Mouse (Mus musculus) heart, postnatal 0 days (tissue): ENCODE results near the gene Gm45837. TPM values are rescaled to one million over a fixed set of nuclear protein-coding genes. Genes with fewer than 3 reads are reported as not detected.

Source experiments
- ATAC-seq: fragments of 200-750 bp; cut with Nextera tagmentation; 2 replicates; pipeline ENCODE4 v1.8.0; 2017; ENCODE audit warnings: low read depth, moderate number of reproducible peaks, moderate library complexity; ENCODE audit not compliant: insufficient read depth
- DNase-seq: peaks from one replicate; pipeline ENCODE4 v3.0.0-alpha.2; 2016; ENCODE audit warnings: low spot score
- H3K27ac ChIP-seq: fragments of 300-500 bp; sonication (generic); 2 replicates; pipeline ENCODE4 v1.5.1; 2014; ENCODE audit warnings: low read depth, mild to moderate bottlenecking
- H3K27me3 ChIP-seq: fragments of 300-500 bp; sonication (generic); 2 replicates; pipeline ENCODE4 v1.6.1; 2014; ENCODE audit warnings: low read length, mixed read lengths; ENCODE audit not compliant: control insufficient read depth, insufficient read depth
- H3K36me3 ChIP-seq: fragments of 300-500 bp; sonication (generic); replicated peaks from 2 replicates; pipeline ENCODE4 v1.6.1; 2014; ENCODE audit warnings: low read length, mixed read lengths; ENCODE audit not compliant: control insufficient read depth, insufficient read depth
- H3K4me1 ChIP-seq: fragments of 300-500 bp; sonication (generic); 2 replicates; pipeline ENCODE4 v1.6.1; 2014; ENCODE audit warnings: antibody characterized with exemption; ENCODE audit not compliant: control insufficient read depth, insufficient read depth
- H3K4me2 ChIP-seq: fragments of 300-500 bp; sonication (generic); 2 replicates; pipeline ENCODE4 v1.6.1; 2014; ENCODE audit warnings: low read depth, mild to moderate bottlenecking, low read length, moderate library complexity
- H3K4me3 ChIP-seq: fragments of 300-500 bp; sonication (generic); 2 replicates; pipeline ENCODE4 v1.5.1; 2014; ENCODE audit warnings: low read depth, low read length
- H3K9ac ChIP-seq: fragments of 300-500 bp; sonication (generic); replicated peaks from 2 replicates; pipeline ENCODE4 v1.6.1; 2014; ENCODE audit warnings: low read depth, low read length, mixed read lengths
- H3K9me3 ChIP-seq: fragments of 300-500 bp; sonication (generic); replicated peaks from 2 replicates; pipeline ENCODE4 v1.6.1; 2016; ENCODE audit warnings: low read length; ENCODE audit not compliant: control insufficient read depth
- CTCF ChIP-seq: IDR thresholded peaks from 2 replicates; pipeline ENCODE4 v1.5.1; 2016; ENCODE audit warnings: antibody characterized with exemption, control low read depth, low read depth
- EP300 ChIP-seq: IDR thresholded peaks from 2 replicates; pipeline ENCODE4 v1.6.1; 2016; ENCODE audit warnings: antibody characterized with exemption, low read depth
- WGBS: fragments of 180-500 bp; shearing (Covaris S2); extraction: QIAGEN DNeasy Blood & Tissue Kit; methylation state at CpG from one replicate; pipeline ENCODE4 v1.1.7; 2014; 5-methylcytosine and 5-hydroxymethylcytosine counted together
- polyA plus RNA-seq: library from polyadenylated mRNA; unstranded; fragments of >200 nt; fragmentation: Nextera tagmentation; extraction: Ambion mirVana; gene quantifications from 2 replicates; pipeline ENCODE4 v1.2.1, GENCODE M21; 2015
- total RNA-seq: library from RNA; depleted of rRNA; stranded (reverse); fragments of >200 nt; gene quantifications from 2 replicates; pipeline ENCODE4 v1.2.3, GENCODE M21; 2014; ENCODE audit warnings: low replicate concordance

The Gm45837 gene
- total and polyA plus RNA-seq, 2 experiments from 2014 or later, result 2.4 to 33.8 TPM

- peak; percentile 51 for DNase-seq
- TF ChIP-seq EP300, result no peak
- TF ChIP-seq CTCF, result no peak
- Histone ChIP-seq H3K4me3 (no peak overlapping the region), H3K27ac (no peak overlapping the region), H3K9ac (no peak overlapping the region), H3K4me2 (no peak overlapping the region), H3K27me3 (peaks cover 45% of the 10 kb centered on the region), H3K4me1 (no peaks in the 10 kb centered on the region), H3K9me3 (no peaks in the 10 kb centered on the region), H3K36me3 (no peaks in the 10 kb centered on the region)
- 36% methylated on average over 3 of the region's 3 CpGs for whole genome bisulfite sequencing
- 0 out of 2 replicates have a peak, but pooled peaks have one; percentile 25 for ATAC-seq
These were observed 11.4 kb downstream of the Gm45837 start for GRCm38 (mm10) chr7:101422069-101422468.

GRCm38 (mm10) chr7:101422646-101423045 is 12.0 kb downstream of the Gm45837 start:
- no peaks in the 10 kb centered on the region for H3K36me3 ChIP-seq
- ATAC-seq (no peak), DNase-seq (no peak)
- H3K4me2 ChIP-seq, result no peak overlapping the region
- TF ChIP-seq CTCF (no peak), EP300 (no peak)
- peaks cover 44% of the 10 kb centered on the region for H3K27me3 ChIP-seq
- WGBS, result 86% methylated on average over 8 of the region's 8 CpGs
- no peaks in the 10 kb centered on the region for H3K4me1 ChIP-seq
- no peak overlapping the region for H3K27ac ChIP-seq
- H3K9me3 ChIP-seq, result no peaks in the 10 kb centered on the region
- no peak overlapping the region for H3K4me3 ChIP-seq
- H3K9ac ChIP-seq, result no peak overlapping the region

GRCm38 (mm10) chr7:101423970-101424369 is 13.3 kb downstream of the Gm45837 start:
- DNase-seq, result no peak
- no peaks in the 10 kb centered on the region for H3K9me3 ChIP-seq

GRCm38 (mm10) chr7:101426692-101427091 is 16.0 kb downstream of the Gm45837 start:
- no peak for ATAC-seq
- H3K27me3 ChIP-seq, result peaks cover 18% of the 10 kb centered on the region
- no peak overlapping the region for H3K4me3 ChIP-seq
- TF ChIP-seq CTCF (no peak), EP300 (no peak)
- no peak overlapping the region for H3K27ac ChIP-seq
- no peak for DNase-seq
- H3K36me3 ChIP-seq, result no peaks in the 10 kb centered on the region
- 65% methylated on average over 8 of the region's 8 CpGs for WGBS
- H3K4me1 ChIP-seq, result no peaks in the 10 kb centered on the region
- no peak overlapping the region for H3K9ac ChIP-seq
- H3K4me2 ChIP-seq, result no peak overlapping the region
- no peaks in the 10 kb centered on the region for H3K9me3 ChIP-seq

More at GRCm38 (mm10) chr7:101423970-101424369, 13.3 kb downstream of the Gm45837 start:
- Histone ChIP-seq H3K4me3 (no peak overlapping the region), H3K4me1 (no peaks in the 10 kb centered on the region), H3K36me3 (no peaks in the 10 kb centered on the region), H3K4me2 (no peak overlapping the region), H3K27me3 (peaks cover 36% of the 10 kb centered on the region), H3K9ac (no peak overlapping the region), H3K27ac (no peak overlapping the region)
- no peak for TF ChIP-seq CTCF
- no peak for TF ChIP-seq EP300
- ATAC-seq, result no peak
- WGBS, result 50% methylated on average over 6 of the region's 6 CpGs

- H3K9me3 ChIP-seq, result no peaks in the 10 kb centered on the region
- DNase-seq (no peak), ATAC-seq (no peak)
- H3K9ac ChIP-seq, result no peak overlapping the region
- 8% methylated on average over 2 of the region's 2 CpGs for WGBS
- H3K27me3 ChIP-seq, result peaks cover 14% of the 10 kb centered on the region; the same call in 1 of the 2 replicates
- no peak overlapping the region for H3K4me3 ChIP-seq
- TF ChIP-seq CTCF, result peak; percentile 82
- TF ChIP-seq EP300, result no peak
- no peaks in the 10 kb centered on the region for H3K36me3 ChIP-seq
- no peaks in the 10 kb centered on the region for H3K4me1 ChIP-seq
- H3K4me2 ChIP-seq, result no peak overlapping the region
- H3K27ac ChIP-seq, result no peak overlapping the region
These were observed 17.1 kb downstream of the Gm45837 start for GRCm38 (mm10) chr7:101427736-101428135.

- DNase-seq (no peak), ATAC-seq (no peak)
- H3K9ac ChIP-seq, result no peak overlapping the region
- no peaks in the 10 kb centered on the region for H3K27me3 ChIP-seq
- H3K4me2 ChIP-seq, result no peak overlapping the region
- no peaks in the 10 kb centered on the region for H3K4me1 ChIP-seq
- no peaks in the 10 kb centered on the region for H3K36me3 ChIP-seq
- no peak overlapping the region for H3K4me3 ChIP-seq
- TF ChIP-seq CTCF, result no peak
- TF ChIP-seq EP300, result no peak
- no peaks in the 10 kb centered on the region for H3K9me3 ChIP-seq
- H3K27ac ChIP-seq, result no peak overlapping the region
- WGBS, result 52% methylated on average over 6 of the region's 6 CpGs
These were observed 24.4 kb downstream of the Gm45837 start for GRCm38 (mm10) chr7:101435038-101435437.
